In the genomic region with DNA sequence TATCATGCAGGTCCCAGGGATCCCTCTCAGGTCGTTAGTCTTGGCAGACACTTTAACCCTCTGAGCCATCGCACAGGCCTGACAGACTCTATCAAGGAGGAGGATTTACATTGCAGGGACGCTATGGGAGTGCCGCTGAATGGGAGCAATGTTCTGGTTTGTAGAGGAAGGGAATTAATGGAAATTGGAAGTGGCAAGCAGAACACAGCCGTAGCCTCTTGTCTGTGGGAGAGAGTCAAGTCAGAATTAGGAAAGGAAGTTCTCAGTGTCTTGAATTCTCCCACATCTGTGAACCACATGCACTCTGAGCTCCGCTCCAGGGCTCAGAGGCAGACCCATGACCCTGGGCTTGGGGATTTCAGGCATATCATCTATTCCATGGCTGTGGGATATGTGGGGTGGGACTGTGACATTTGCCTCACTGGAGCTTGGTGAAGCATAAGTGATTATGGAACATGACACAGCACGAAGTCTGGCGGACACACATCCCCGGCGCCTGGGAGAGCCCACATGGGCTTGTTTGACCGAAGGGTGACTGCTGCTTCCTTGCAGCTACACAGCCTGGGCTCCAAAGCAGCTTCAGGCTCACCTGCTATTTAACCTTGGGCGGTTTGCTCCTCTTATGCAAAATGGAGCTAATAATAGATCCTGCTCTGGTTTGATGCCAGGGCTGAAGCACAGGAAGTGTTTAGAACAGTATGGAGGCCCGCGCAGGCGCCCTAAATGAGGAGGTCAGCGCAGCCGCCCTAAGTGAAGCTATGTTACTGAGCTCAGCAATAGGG, we compare ENCODE assay signal across 8 mouse cellular contexts.
DNase-seq lines count a peak whose midpoint lies in the region; ATAC-seq and TF ChIP-seq lines count a peak whose summit lies in the region.

No protein-coding gene starts in this region.

- WGBS in embryonic facial prominence, embryonic 10.5 days, result 59% methylated on average over 17 of the region's 17 CpGs
- 64% methylated on average over 17 of the region's 17 CpGs for WGBS in hindbrain, embryonic 11.5 days
- 52% methylated on average over 17 of the region's 17 CpGs for WGBS in neural tube, embryonic 14.5 days
- WGBS in thymus, adult 2 months, result 77% methylated on average over 17 of the region's 17 CpGs
- 65% methylated on average over 17 of the region's 17 CpGs for WGBS in lung, postnatal 0 days

- no peak for TF ChIP-seq POLR2A in thymus, adult 2 months (IDR thresholded peaks at IDR 0.05; ENCODE audit: control insufficient read depth, extremely low read depth, insufficient read depth, low read length, poor library complexity)

- peak overlapping the region; percentile 69; the same call in 1 of the 2 replicates for H3K27ac ChIP-seq in embryonic facial prominence, embryonic 10.5 days (replicated peaks)
- no peak overlapping the region for H3K27ac ChIP-seq in hindbrain, embryonic 11.5 days (ENCODE audit: low read depth, low read length)
- no peak overlapping the region for H3K27ac ChIP-seq in neural tube, embryonic 14.5 days (ENCODE audit: low read depth, low read length)
- no peak overlapping the region for H3K27ac ChIP-seq in thymus, adult 2 months (ENCODE audit: control insufficient read depth, insufficient read depth, low read length)
- no peak overlapping the region for H3K27ac ChIP-seq in lung, postnatal 0 days (ENCODE audit: low read length)

- no peak for TF ChIP-seq EP300 in lung, postnatal 0 days (IDR thresholded peaks at IDR 0.05)

- no peak overlapping the region for H3K9ac ChIP-seq in hindbrain, embryonic 11.5 days (ENCODE audit: low read depth, low read length)
- H3K9ac ChIP-seq in neural tube, embryonic 14.5 days (replicated peaks; ENCODE audit: low read depth, low read length), result no peak overlapping the region
- no peak overlapping the region for H3K9ac ChIP-seq in lung, postnatal 0 days (replicated peaks; ENCODE audit: low read depth)

- no peak for DNase-seq in cerebellum, postnatal 4 days (ENCODE audit: low spot score in 2 of 2)
- peak; percentile 74 for DNase-seq in embryonic facial prominence, embryonic 10.5 days (ENCODE audit: low spot score)
- peak; percentile 32 for DNase-seq in hindbrain, embryonic 11.5 days (ENCODE audit: low spot score)
- no peak for DNase-seq in thymus, adult 2 months
- no peak for DNase-seq in spleen, postnatal 4 days (ENCODE audit: low spot score in 2 of 2)
- no peak for DNase-seq in lung, postnatal 0 days (ENCODE audit: low spot score)

- peak; percentile 76 for ATAC-seq in cerebellum, adult (ENCODE audit: insufficient number of reproducible peaks, low FRiP score, low TSS enrichment)
- peak; percentile 25; the same call in 1 of the 2 replicates for ATAC-seq in hindbrain, embryonic 11.5 days (ENCODE audit: low FRiP score)
- peak; percentile 53; the same call in 1 of the 2 replicates for ATAC-seq in neural tube, embryonic 14.5 days (ENCODE audit: low read depth)
- no peak for ATAC-seq in lung, postnatal 0 days

- H3K4me1 ChIP-seq in embryonic facial prominence, embryonic 10.5 days, result peaks cover 21% of the 10 kb centered on the region
- H3K4me1 ChIP-seq in hindbrain, embryonic 11.5 days (replicated peaks; ENCODE audit: control insufficient read depth, insufficient read depth, low read length), result no peaks in the 10 kb centered on the region
- no peaks in the 10 kb centered on the region for H3K4me1 ChIP-seq in neural tube, embryonic 14.5 days (ENCODE audit: control insufficient read depth, insufficient read depth, low read length)
- H3K4me1 ChIP-seq in thymus, adult 2 months (replicated peaks; ENCODE audit: control insufficient read depth, insufficient read depth, low read length), result no peaks in the 10 kb centered on the region
- no peaks in the 10 kb centered on the region for H3K4me1 ChIP-seq in lung, postnatal 0 days (ENCODE audit: insufficient read depth, low read depth, low read length)

- no peaks in the 10 kb centered on the region for H3K36me3 ChIP-seq in embryonic facial prominence, embryonic 10.5 days (replicated peaks)
- no peaks in the 10 kb centered on the region for H3K36me3 ChIP-seq in hindbrain, embryonic 11.5 days (ENCODE audit: control insufficient read depth, insufficient read depth, low read length)
- no peaks in the 10 kb centered on the region for H3K36me3 ChIP-seq in neural tube, embryonic 14.5 days (ENCODE audit: control insufficient read depth, insufficient read depth, low read length)
- H3K36me3 ChIP-seq in thymus, adult 2 months (ENCODE audit: control insufficient read depth, insufficient read depth, low read length), result no peaks in the 10 kb centered on the region
- H3K36me3 ChIP-seq in lung, postnatal 0 days (ENCODE audit: insufficient read depth, low read length), result no peaks in the 10 kb centered on the region

- no peaks in the 10 kb centered on the region for H3K27me3 ChIP-seq in embryonic facial prominence, embryonic 10.5 days (replicated peaks; ENCODE audit: low read depth, poor library complexity, severe bottlenecking)
- H3K27me3 ChIP-seq in hindbrain, embryonic 11.5 days (ENCODE audit: control insufficient read depth, insufficient read depth, low read length), result no peaks in the 10 kb centered on the region
- no peaks in the 10 kb centered on the region; the same call in 1 of the 2 replicates for H3K27me3 ChIP-seq in neural tube, embryonic 14.5 days (ENCODE audit: control insufficient read depth, insufficient read depth, low read length)
- H3K27me3 ChIP-seq in thymus, adult 2 months (ENCODE audit: control insufficient read depth, insufficient read depth, low read length), result no peaks in the 10 kb centered on the region
- no peaks in the 10 kb centered on the region for H3K27me3 ChIP-seq in lung, postnatal 0 days (replicated peaks; ENCODE audit: insufficient read depth, low read length)

- no peaks in the 10 kb centered on the region for H3K9me3 ChIP-seq in embryonic facial prominence, embryonic 10.5 days
- no peaks in the 10 kb centered on the region for H3K9me3 ChIP-seq in hindbrain, embryonic 11.5 days (ENCODE audit: control insufficient read depth, low read length)
- no peaks in the 10 kb centered on the region for H3K9me3 ChIP-seq in neural tube, embryonic 14.5 days (ENCODE audit: control insufficient read depth, low read length)
- no peaks in the 10 kb centered on the region for H3K9me3 ChIP-seq in lung, postnatal 0 days (ENCODE audit: low read length)

- H3K4me2 ChIP-seq in hindbrain, embryonic 11.5 days (replicated peaks; ENCODE audit: low read depth, low read length), result no peak overlapping the region
- H3K4me2 ChIP-seq in neural tube, embryonic 14.5 days (ENCODE audit: low read depth, low read length), result no peak overlapping the region
- no peak overlapping the region for H3K4me2 ChIP-seq in lung, postnatal 0 days (replicated peaks; ENCODE audit: low read depth, low read length)

- TF ChIP-seq CTCF in thymus, adult 2 months (IDR thresholded peaks at IDR 0.05; ENCODE audit: borderline replicate concordance, control insufficient read depth, extremely low read depth, insufficient read depth, low read length, poor library complexity), result no peak
- no peak for TF ChIP-seq CTCF in lung, postnatal 0 days (IDR thresholded peaks at IDR 0.05)

- no peak overlapping the region for H3K4me3 ChIP-seq in embryonic facial prominence, embryonic 10.5 days
- no peak overlapping the region for H3K4me3 ChIP-seq in hindbrain, embryonic 11.5 days (ENCODE audit: low read depth, low read length)
- no peak overlapping the region for H3K4me3 ChIP-seq in neural tube, embryonic 14.5 days (ENCODE audit: low read depth, low read length)
- no peak overlapping the region for H3K4me3 ChIP-seq in thymus, adult 2 months (ENCODE audit: control insufficient read depth, insufficient read depth, low read length)
- no peak overlapping the region for H3K4me3 ChIP-seq in lung, postnatal 0 days (ENCODE audit: low read depth, low read length)

Comparison
In these comparisons a context has a peak if more than half of its experiments do, and no peak if none do; other contexts are left out.
1. DNase-seq: peak in embryonic facial prominence, embryonic 10.5 days (single experiment) and hindbrain, embryonic 11.5 days (single experiment); none in cerebellum, postnatal 4 days (0 of 2), thymus, adult 2 months (single experiment), spleen, postnatal 4 days (0 of 2) and lung, postnatal 0 days (single experiment).